Mouse (Mus musculus) heart, adult 2 months (tissue): Measurements from ENCODE around the gene Sox13. TPM values are rescaled to one million over a fixed set of nuclear protein-coding genes. Genes with fewer than 3 reads are reported as not detected.

Experiments
- DNase-seq, 2 experiments: peaks; one replicate each; pipeline ENCODE4 v3.0.0; 2021
- H3K27ac ChIP-seq: fragments of 200-600 bp; 2 replicates; pipeline ENCODE4 v1.8.1; 2022
- H3K27me3 ChIP-seq: fragments of 200-500 bp; 2 replicates; pipeline ENCODE4 v1.6.1; 2012; ENCODE audit warnings: mild to moderate bottlenecking, low read length, inconsistent platforms, mixed read lengths; ENCODE audit not compliant: control insufficient read depth, insufficient read depth
- H3K36me3 ChIP-seq: fragments of 200-500 bp; 2 replicates; pipeline ENCODE4 v1.6.1; 2012; ENCODE audit warnings: low read length, inconsistent platforms; ENCODE audit not compliant: control insufficient read depth, insufficient read depth
- H3K4me1 ChIP-seq: fragments of 200-500 bp; 2 replicates; pipeline ENCODE4 v1.6.1; 2011; ENCODE audit warnings: low read length; ENCODE audit not compliant: control insufficient read depth, insufficient read depth
- H3K4me3 ChIP-seq: fragments of 200-600 bp; 2 replicates; pipeline ENCODE4 v1.8.1; 2022
- H3K79me2 ChIP-seq: fragments of 200-500 bp; replicated peaks from 2 replicates; pipeline ENCODE4 v1.6.1; 2012; ENCODE audit warnings: mild to moderate bottlenecking, inconsistent platforms, low read length, moderate library complexity, mixed read lengths; ENCODE audit not compliant: control insufficient read depth, insufficient read depth
- H3K9ac ChIP-seq: fragments of 200-500 bp; 2 replicates; pipeline ENCODE4 v1.6.1; 2012; ENCODE audit warnings: low read depth, mild to moderate bottlenecking, control low read depth, inconsistent platforms, low read length, mixed read lengths
- CTCF ChIP-seq: fragments of 200-600 bp; IDR thresholded peaks from 2 replicates; pipeline ENCODE4 v1.8.1; 2022; ENCODE audit warnings: antibody characterized with exemption, mild to moderate bottlenecking, moderate library complexity
- EP300 ChIP-seq: fragments of 200-500 bp; IDR thresholded peaks from 2 replicates; pipeline ENCODE4 v1.6.1; 2011; ENCODE audit warnings: low read depth, low read length, control low read depth; ENCODE audit not compliant: insufficient read depth
- POLR2A ChIP-seq: fragments of 200-500 bp; IDR thresholded peaks from 2 replicates; pipeline ENCODE4 v1.6.1; 2011; ENCODE audit warnings: mild to moderate bottlenecking, low read depth, low read length, control low read depth; ENCODE audit not compliant: insufficient read depth
- WGBS: fragments of 180-500 bp; shearing (Covaris S2); methylation state at CpG from one replicate; pipeline ENCODE4 v1.1.7; 2018; 5-methylcytosine and 5-hydroxymethylcytosine counted together
- intact Hi-C: fragments of 180-260 bp; cut with DNase I; formaldehyde crosslinking; loops from one replicate; pipeline ENCODE4 v1.15.1; 2025
- polyA plus RNA-seq: library from polyadenylated mRNA; depleted of rRNA; stranded (reverse); fragments of >200 nt; gene quantifications from 2 replicates; pipeline ENCODE4 v1.2.3, GENCODE M21; 2012
- total RNA-seq, 2 experiments: library from RNA; stranded (reverse); gene quantifications; 2 replicates each; pipeline ENCODE4 v1.2.3; 2021

Sox13 gene
- total and polyA plus RNA-seq, 3 experiments, result 15.3 to 24.7 (median 16.2) TPM

- TF ChIP-seq CTCF (no peak), POLR2A (no peak), EP300 (no peak)
- intact Hi-C loops, result loop anchor here (2.0 kb wide), 1 partner anchor 110 kb away; no protein-coding TSS in a partner anchor
- Histone ChIP-seq H3K27me3 (no peaks in the 10 kb centered on the region), H3K27ac (no peak overlapping the region), H3K4me1 (peaks cover 7% of the 10 kb centered on the region), H3K36me3 (no peaks in the 10 kb centered on the region), H3K4me3 (no peak overlapping the region), H3K9ac (no peak overlapping the region), H3K79me2 (no peaks in the 10 kb centered on the region)
- DNase-seq, result no peak
- 88% methylated on average over 14 of the region's 14 CpGs for WGBS
Measured at GRCm38 (mm10) chr1:133383157-133383783, 40.9 kb downstream of the Sox13 start.

DNA sequence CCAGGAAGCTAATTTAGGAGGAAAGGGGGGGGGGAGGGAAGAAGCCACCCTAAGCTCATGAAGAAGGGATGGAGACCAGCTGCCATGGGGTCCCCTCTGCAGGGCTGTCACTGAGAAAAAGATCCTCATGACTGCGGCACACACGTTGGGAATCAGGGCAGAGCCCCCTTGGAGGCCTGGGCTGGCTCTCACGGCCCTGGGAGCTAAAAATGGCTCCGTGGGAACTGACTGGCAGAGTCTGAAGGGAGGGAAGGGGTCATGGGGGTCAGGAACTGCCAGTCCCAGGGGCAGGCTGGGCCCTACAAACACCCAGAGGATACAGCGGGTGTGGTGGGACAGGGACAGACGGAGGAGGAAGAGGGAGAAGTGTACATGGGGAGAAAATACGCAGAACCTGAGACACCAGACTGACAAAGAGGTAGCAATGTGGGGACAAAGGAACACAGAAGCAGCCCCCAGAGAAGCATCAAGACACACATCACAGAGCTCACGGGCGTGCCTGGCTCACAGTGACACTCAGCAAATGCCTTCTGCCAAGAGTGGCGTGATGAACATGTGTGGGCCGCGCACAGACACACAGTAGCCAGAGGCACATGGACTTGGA lies 41.5 kb downstream of the Sox13 start:
- intact Hi-C loops, result loop anchor here (1.0 to 2.0 kb wide), 3 partner anchors 110 to 228 kb away; partner anchors contain the start of gene Snrpe
- DNase-seq, result no peak
- 51% methylated on average over 12 of the region's 12 CpGs for WGBS

GRCm38 (mm10) chr1:133382008-133382407 lies 42.2 kb downstream of the Sox13 start:
- H3K9ac ChIP-seq, result no peak overlapping the region
- H3K4me3 ChIP-seq, result no peak overlapping the region
- intact Hi-C loops, result loop anchor here (1.0 to 2.0 kb wide), 3 partner anchors 111 to 228 kb away; partner anchors contain the start of gene Snrpe
- no peaks in the 10 kb centered on the region for H3K27me3 ChIP-seq
- peaks cover 7% of the 10 kb centered on the region for H3K4me1 ChIP-seq
- H3K27ac ChIP-seq, result peak overlapping the region; percentile 54
- no peaks in the 10 kb centered on the region for H3K79me2 ChIP-seq
- TF ChIP-seq CTCF (peak; percentile 94), POLR2A (no peak; the same call in 1 of the 2 replicates), EP300 (peak; percentile 91)
- DNase-seq, result peak; percentile 37 to 57
- WGBS, result 8% methylated on average over 9 of the region's 9 CpGs
- no peaks in the 10 kb centered on the region for H3K36me3 ChIP-seq

More for the DNA sequence above, 41.5 kb downstream of the Sox13 start:
- Histone ChIP-seq H3K36me3 (no peaks in the 10 kb centered on the region), H3K4me3 (no peak overlapping the region), H3K27me3 (no peaks in the 10 kb centered on the region), H3K79me2 (no peaks in the 10 kb centered on the region), H3K9ac (no peak overlapping the region; the same call in 1 of the 2 replicates), H3K4me1 (peaks cover 7% of the 10 kb centered on the region), H3K27ac (peak overlapping the region; percentile 54)
- TF ChIP-seq CTCF, result no peak
- no peak for TF ChIP-seq POLR2A
- no peak for TF ChIP-seq EP300

GRCm38 (mm10) chr1:133380347-133381065 lies 43.7 kb downstream of the Sox13 start:
- Histone ChIP-seq H3K27ac (0 out of 2 replicates have a peak overlapping the region, but pooled peaks have one; percentile 23), H3K79me2 (no peaks in the 10 kb centered on the region), H3K36me3 (no peaks in the 10 kb centered on the region), H3K9ac (no peak overlapping the region), H3K4me1 (peaks cover 6% of the 10 kb centered on the region), H3K27me3 (no peaks in the 10 kb centered on the region), H3K4me3 (no peak overlapping the region)
- 45% methylated on average over 14 of the region's 14 CpGs for WGBS
- intact Hi-C loops, result no loop called here
- peak; percentile 78 for TF ChIP-seq CTCF
- TF ChIP-seq POLR2A, result no peak
- DNase-seq, result peak; percentile 45 to 61

DNA sequence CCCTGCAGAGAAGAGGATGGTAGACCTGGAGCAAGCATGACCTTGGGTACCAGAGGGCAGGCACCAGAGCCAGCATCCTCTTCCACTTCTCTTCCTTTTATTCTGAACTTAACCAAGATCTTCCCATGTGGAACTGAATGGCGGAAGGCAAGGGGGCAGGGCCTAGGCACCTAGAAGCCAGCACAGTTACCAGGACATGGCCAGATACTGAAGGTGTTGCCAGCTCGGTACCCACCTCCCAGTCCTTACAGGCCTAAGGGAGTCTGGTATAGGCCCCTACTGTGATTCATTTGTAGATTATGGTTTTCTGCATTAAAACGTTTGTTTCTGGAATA lies 44.2 kb downstream of the Sox13 start:
- intact Hi-C loops, result no loop called here
- DNase-seq, result no peak
- no peaks in the 10 kb centered on the region for H3K27me3 ChIP-seq
- peaks cover 6% of the 10 kb centered on the region for H3K4me1 ChIP-seq
- H3K27ac ChIP-seq, result no peak overlapping the region
- H3K79me2 ChIP-seq, result no peaks in the 10 kb centered on the region
- H3K4me3 ChIP-seq, result no peak overlapping the region
- no peak overlapping the region for H3K9ac ChIP-seq
- TF ChIP-seq POLR2A (no peak), CTCF (no peak), EP300 (no peak)
- WGBS, result 65% methylated on average over 3 of the region's 3 CpGs
- no peaks in the 10 kb centered on the region for H3K36me3 ChIP-seq
